Comparison of ENCODE assay signal across 24 mouse cellular contexts in the genomic region with DNA sequence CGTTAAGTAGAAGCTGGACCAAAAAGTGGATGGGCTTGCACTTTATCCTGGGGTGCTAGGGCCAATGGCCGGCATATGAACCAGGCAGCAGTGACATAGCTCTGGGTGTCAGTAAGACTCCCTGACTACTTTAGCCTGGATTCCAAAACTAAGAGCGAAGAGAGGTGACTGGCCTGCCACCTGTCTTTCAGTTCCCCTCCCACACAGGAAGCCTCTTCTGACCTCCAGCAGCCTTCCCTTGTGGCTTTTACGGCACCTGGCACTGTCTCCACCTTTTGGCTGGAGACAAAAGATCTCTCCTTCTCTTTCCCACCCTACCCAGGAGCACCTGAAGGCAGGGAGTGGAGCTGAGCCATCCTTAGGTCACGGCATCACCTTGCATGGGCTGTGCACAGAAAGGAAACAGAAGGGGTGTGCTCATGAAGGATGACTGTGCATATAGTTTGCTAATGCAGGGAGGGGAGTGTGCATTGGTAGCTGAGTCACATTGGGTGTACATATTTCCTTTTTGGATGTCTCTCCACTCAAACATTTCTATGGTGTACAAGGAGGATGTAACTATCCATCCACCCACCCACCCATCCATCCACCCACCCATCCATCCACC. TPM values are rescaled to one million over a fixed set of nuclear protein-coding genes. Genes with fewer than 3 reads are reported as not detected.
"Had no signal": no experiment of that assay in that cellular context is flagged by ENCODE, and none has a peak within 500 bp of the region (broad histone marks: within the 10 kb centered on the region; RNA-seq: fewer than 3 reads in every experiment).

No protein-coding gene starts in this region.

- H3K9me3 ChIP-seq: midbrain, embryonic 10.5 days; midbrain, embryonic 12.5 days; neural tube, embryonic 13.5 days; neural tube, embryonic 15.5 days; stomach, embryonic 15.5 days had no signal

- H3K27me3 ChIP-seq: neural tube, embryonic 13.5 days; neural tube, embryonic 15.5 days; stomach, embryonic 15.5 days had no signal

- H3K4me2 ChIP-seq: lung, embryonic 14.5 days; midbrain, embryonic 12.5 days; neural tube, embryonic 13.5 days; neural tube, embryonic 15.5 days; stomach, embryonic 15.5 days had no signal

- H3K9ac ChIP-seq: liver, embryonic 14.5 days; lung, embryonic 14.5 days; midbrain, embryonic 12.5 days; neural tube, embryonic 13.5 days; neural tube, embryonic 15.5 days; stomach, embryonic 15.5 days had no signal

- ATAC-seq: midbrain, embryonic 16.5 days had no signal

- H3K4me3 ChIP-seq: midbrain, embryonic 10.5 days; midbrain, embryonic 12.5 days; myocyte; neural tube, embryonic 13.5 days; neural tube, embryonic 15.5 days; stomach, embryonic 15.5 days had no signal

- DNase-seq: lung, adult 18-20 months; lung, embryonic 14.5 days; lung, postnatal 10 days; lung, postnatal 4 days; midbrain, embryonic 14.5 days; retina, postnatal 1 day; right cerebral cortex, adult 18-20 months; right cerebral cortex, postnatal 25 days; right cerebral cortex, postnatal 4 days; spleen, adult 18-20 months; thymus, adult 2 months; thymus, postnatal 25 days; thymus, postnatal 4 days had no signal

- H3K4me1 ChIP-seq: midbrain, embryonic 12.5 days; neural tube, embryonic 13.5 days; neural tube, embryonic 15.5 days; stomach, embryonic 15.5 days had no signal

- H3K27ac ChIP-seq: liver, embryonic 14.5 days; midbrain, embryonic 10.5 days; midbrain, embryonic 12.5 days; neural tube, embryonic 13.5 days; neural tube, embryonic 15.5 days; stomach, embryonic 15.5 days had no signal

- H3K36me3 ChIP-seq: midbrain, embryonic 10.5 days; midbrain, embryonic 12.5 days; neural tube, embryonic 13.5 days; neural tube, embryonic 15.5 days; stomach, embryonic 15.5 days had no signal

RNA-seq across cellular contexts. Expression of a gene that starts 30.8 kb away (rescaled TPM):
- total RNA-seq: megakaryocyte-erythroid progenitor cell, adult 5-6 weeks had no signal

RNA-seq across cellular contexts. Expression of a gene that starts 51.1 kb away (rescaled TPM):
- polyA plus RNA-seq: lung, embryonic 16.5 days; midbrain, embryonic 10.5 days; midbrain, embryonic 12.5 days; midbrain, embryonic 14.5 days; midbrain, embryonic 16.5 days; myocyte; neural tube, embryonic 11.5 days; neural tube, embryonic 13.5 days; neural tube, embryonic 15.5 days had no signal
